Mouse (Mus musculus) thymus, postnatal 14 days (tissue): ENCODE measurements around the gene Trpc3.

Source experiments
- DNase-seq: peaks from one replicate; pipeline ENCODE4 v3.0.0; 2021

The Trpc3 gene

GRCm38 (mm10) chr3:36598811-36599210, 91.2 kb downstream of the Trpc3 start:
- no peak for DNase-seq

DNA sequence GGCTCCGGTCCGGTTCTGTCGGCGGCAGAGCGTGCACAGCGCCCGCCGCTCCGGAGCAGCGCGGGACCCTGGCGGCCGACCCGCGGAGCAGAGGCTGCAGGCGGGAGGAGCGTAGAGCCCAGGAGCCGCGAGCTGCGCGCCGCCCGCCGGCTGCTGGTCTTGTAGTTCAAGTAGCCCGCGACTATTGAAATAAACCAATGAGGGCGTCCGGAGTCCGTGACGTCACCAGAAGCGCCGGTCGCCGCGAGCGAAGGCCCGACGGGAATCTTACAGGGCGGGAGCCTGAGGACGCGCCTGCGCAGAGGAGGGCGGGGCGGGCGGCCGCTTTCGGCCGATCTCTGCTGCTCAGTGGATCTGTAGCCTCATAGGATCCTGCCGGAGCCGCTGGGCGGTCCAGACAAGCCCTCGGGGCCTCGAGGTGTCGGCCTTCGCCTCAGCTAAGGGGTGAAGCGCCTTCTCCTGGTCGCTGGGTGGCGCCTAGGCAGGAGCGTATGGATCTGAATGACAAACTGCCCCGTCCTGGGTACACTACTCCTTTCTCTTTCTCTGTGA, 118.1 kb downstream of the Trpc3 start, which contains the start of gene Ccna2:
Gene Ccna2, minus strand, starts transcription at position 324 of the 552 bp plus-strand sequence.
- DNase-seq: peak; percentile 98

DNA sequence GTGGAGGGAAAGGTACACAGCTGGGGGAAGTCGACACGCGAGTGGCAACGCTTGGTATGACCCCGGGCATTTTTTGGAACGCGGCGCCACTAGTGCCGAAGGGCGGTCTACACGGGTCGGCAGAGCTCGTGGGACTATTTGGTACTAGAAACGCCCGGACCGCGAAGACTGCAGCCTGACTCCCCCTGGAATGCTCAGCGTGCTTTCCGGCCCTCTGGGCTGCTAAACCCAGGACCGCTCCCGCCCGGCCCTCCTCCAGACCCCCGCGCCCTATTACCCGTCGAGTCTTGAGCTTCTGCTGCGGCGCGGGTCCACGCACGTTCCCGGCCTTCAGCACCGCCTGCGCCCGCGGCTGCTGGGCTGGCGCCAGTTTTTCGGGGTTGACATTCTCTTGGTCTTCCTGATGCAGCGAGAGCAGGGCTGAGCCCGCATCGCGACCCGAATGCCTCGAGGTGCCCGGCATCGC, 118.6 kb downstream of the Trpc3 start:
- DNase-seq: no peak
